ENCODE assay signal across 22 mouse cellular contexts in the genomic region with DNA sequence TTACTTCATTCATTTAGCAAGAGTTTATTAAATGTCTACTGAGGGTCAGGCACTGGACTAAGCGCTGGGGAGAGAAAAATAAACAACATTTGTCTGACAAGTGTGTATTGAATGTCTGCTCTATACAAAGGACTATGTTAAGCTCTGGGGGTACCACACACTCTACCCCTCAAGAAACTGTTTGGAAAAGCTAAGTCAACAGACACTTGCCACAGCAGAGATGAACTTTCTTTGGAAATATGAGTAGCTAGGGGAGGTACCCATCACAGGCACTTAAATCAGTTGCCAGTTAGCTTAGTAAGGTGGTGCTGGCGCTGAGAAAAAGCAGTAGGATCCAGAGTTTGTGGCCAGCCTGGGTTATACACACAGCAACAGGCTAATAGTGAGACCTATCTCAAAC.
A peak's percentile ranks its signal among the peaks of the same experiment; 100 is the strongest.
DNase-seq lines count a peak whose midpoint lies in the region; ATAC-seq and TF ChIP-seq lines count a peak whose summit lies in the region.
"Had no signal": no experiment of that assay in that cellular context is flagged by ENCODE, and none has a peak within 500 bp of the region (broad histone marks: within the 10 kb centered on the region; RNA-seq: fewer than 3 reads in every experiment).

No protein-coding gene starts in this region.

- H3K9ac ChIP-seq in embryonic facial prominence, embryonic 14.5 days (ENCODE audit: low read depth, low read length), result no peak overlapping the region
- H3K9ac ChIP-seq in intestine, embryonic 14.5 days (ENCODE audit: low read length), result no peak overlapping the region
- H3K9ac ChIP-seq in intestine, embryonic 16.5 days (ENCODE audit: low read depth, low read length), result no peak overlapping the region
- no peak overlapping the region for H3K9ac ChIP-seq in kidney, postnatal 0 days (ENCODE audit: low read depth, low read length)
- H3K9ac ChIP-seq in lung, embryonic 15.5 days, result no peak overlapping the region
- H3K9ac ChIP-seq: heart, embryonic 15.5 days; hindbrain, embryonic 13.5 days had no signal

- peak; percentile 34; the same call in 1 of the 2 replicates for ATAC-seq in embryonic facial prominence, embryonic 14.5 days (ENCODE audit: low read depth)
- no peak for ATAC-seq in intestine, embryonic 14.5 days (replicated peaks; ENCODE audit: low FRiP score, low TSS enrichment, low read depth)
- ATAC-seq in intestine, embryonic 16.5 days, result no peak
- ATAC-seq in kidney, postnatal 0 days (replicated peaks; ENCODE audit: low FRiP score, low read depth), result no peak
- 0 out of 2 replicates have a peak, but pooled peaks have one; percentile 25 for ATAC-seq in lung, embryonic 15.5 days (ENCODE audit: borderline replicate concordance, extremely low read depth, low FRiP score, low TSS enrichment)
- ATAC-seq: CD4-positive, CD25-positive, alpha-beta regulatory T cell, adult 4 months had no signal

- no peak overlapping the region for H3K4me3 ChIP-seq in embryonic facial prominence, embryonic 14.5 days (ENCODE audit: low read depth, low read length)
- H3K4me3 ChIP-seq in embryonic facial prominence, embryonic 10.5 days, result no peak overlapping the region
- H3K4me3 ChIP-seq in intestine, embryonic 14.5 days (ENCODE audit: low read depth, low read length), result no peak overlapping the region
- no peak overlapping the region for H3K4me3 ChIP-seq in intestine, embryonic 16.5 days (ENCODE audit: low read length)
- H3K4me3 ChIP-seq in kidney, postnatal 0 days (replicated peaks; ENCODE audit: low read depth, low read length), result no peak overlapping the region
- no peak overlapping the region for H3K4me3 ChIP-seq in lung, embryonic 15.5 days
- H3K4me3 ChIP-seq: forebrain, embryonic 13.5 days; heart, adult 2 months; heart, embryonic 15.5 days; hindbrain, embryonic 13.5 days had no signal

- TF ChIP-seq CTCF in kidney, postnatal 0 days (IDR thresholded peaks at IDR 0.05; ENCODE audit: low read depth), result no peak

- H3K27me3 ChIP-seq in embryonic facial prominence, embryonic 14.5 days (replicated peaks; ENCODE audit: control insufficient read depth, insufficient read depth, low read length), result no peaks in the 10 kb centered on the region
- peaks cover 7% of the 10 kb centered on the region; the same call in 1 of the 2 replicates for H3K27me3 ChIP-seq in embryonic facial prominence, embryonic 10.5 days (replicated peaks; ENCODE audit: low read depth, poor library complexity, severe bottlenecking)
- no peaks in the 10 kb centered on the region for H3K27me3 ChIP-seq in intestine, embryonic 14.5 days (replicated peaks; ENCODE audit: control insufficient read depth, insufficient read depth, low read length)
- H3K27me3 ChIP-seq in intestine, embryonic 16.5 days (replicated peaks; ENCODE audit: control insufficient read depth, insufficient read depth, low read length), result no peaks in the 10 kb centered on the region
- H3K27me3 ChIP-seq in kidney, postnatal 0 days (ENCODE audit: insufficient read depth, low read length), result no peaks in the 10 kb centered on the region
- H3K27me3 ChIP-seq in lung, embryonic 15.5 days, result no peaks in the 10 kb centered on the region
- H3K27me3 ChIP-seq: heart, embryonic 15.5 days had no signal

- H3K4me1 ChIP-seq in embryonic facial prominence, embryonic 14.5 days (ENCODE audit: control insufficient read depth, insufficient read depth, low read length), result peaks cover 9% of the 10 kb centered on the region; the same call in 1 of the 2 replicates
- H3K4me1 ChIP-seq in embryonic facial prominence, embryonic 10.5 days, result peaks cover 26% of the 10 kb centered on the region
- no peaks in the 10 kb centered on the region for H3K4me1 ChIP-seq in intestine, embryonic 14.5 days (replicated peaks; ENCODE audit: control insufficient read depth, insufficient read depth, low read length)
- H3K4me1 ChIP-seq in intestine, embryonic 16.5 days (ENCODE audit: control insufficient read depth, insufficient read depth, low read length), result peaks cover 9% of the 10 kb centered on the region; the same call in 1 of the 2 replicates
- peaks cover 9% of the 10 kb centered on the region; the same call in 1 of the 2 replicates for H3K4me1 ChIP-seq in kidney, postnatal 0 days (replicated peaks; ENCODE audit: insufficient read depth, low read length)
- H3K4me1 ChIP-seq in lung, embryonic 15.5 days, result peaks cover 11% of the 10 kb centered on the region

- WGBS in embryonic facial prominence, embryonic 14.5 days, result 66% methylated on average over 2 of the region's 2 CpGs
- 69% methylated on average over 2 of the region's 2 CpGs for WGBS in embryonic facial prominence, embryonic 10.5 days
- WGBS in intestine, embryonic 14.5 days, result 53% methylated on average over 2 of the region's 2 CpGs
- WGBS in intestine, embryonic 16.5 days, result 63% methylated on average over 2 of the region's 2 CpGs
- 41% methylated on average over 2 of the region's 2 CpGs for WGBS in kidney, postnatal 0 days
- WGBS in lung, embryonic 15.5 days, result 19% methylated on average over 2 of the region's 2 CpGs

- no peaks in the 10 kb centered on the region for H3K9me3 ChIP-seq in embryonic facial prominence, embryonic 14.5 days (ENCODE audit: control insufficient read depth, low read length)
- H3K9me3 ChIP-seq in embryonic facial prominence, embryonic 10.5 days, result no peaks in the 10 kb centered on the region
- H3K9me3 ChIP-seq in intestine, embryonic 14.5 days (ENCODE audit: control insufficient read depth, low read length), result no peaks in the 10 kb centered on the region
- no peaks in the 10 kb centered on the region for H3K9me3 ChIP-seq in intestine, embryonic 16.5 days (ENCODE audit: control insufficient read depth, low read length)
- no peaks in the 10 kb centered on the region for H3K9me3 ChIP-seq in kidney, postnatal 0 days (replicated peaks; ENCODE audit: low read length)
- H3K9me3 ChIP-seq in lung, embryonic 15.5 days, result no peaks in the 10 kb centered on the region
- H3K9me3 ChIP-seq: forebrain, embryonic 13.5 days; G1E; heart, embryonic 15.5 days; hindbrain, embryonic 13.5 days had no signal

- H3K27ac ChIP-seq in embryonic facial prominence, embryonic 14.5 days (replicated peaks; ENCODE audit: low read depth, low read length), result no peak overlapping the region
- H3K27ac ChIP-seq in embryonic facial prominence, embryonic 10.5 days (replicated peaks), result no peak overlapping the region
- H3K27ac ChIP-seq in intestine, embryonic 14.5 days (ENCODE audit: low read depth), result no peak overlapping the region
- no peak overlapping the region for H3K27ac ChIP-seq in intestine, embryonic 16.5 days (ENCODE audit: low read length)
- H3K27ac ChIP-seq in kidney, postnatal 0 days, result no peak overlapping the region
- H3K27ac ChIP-seq in lung, embryonic 15.5 days, result peak overlapping the region; percentile 21; the same call in 1 of the 2 replicates
- H3K27ac ChIP-seq: heart, adult 2 months; heart, embryonic 15.5 days had no signal

- no peak overlapping the region for H3K4me2 ChIP-seq in embryonic facial prominence, embryonic 14.5 days (ENCODE audit: low read depth, low read length)
- H3K4me2 ChIP-seq in intestine, embryonic 14.5 days (ENCODE audit: low read length), result no peak overlapping the region
- H3K4me2 ChIP-seq in intestine, embryonic 16.5 days (ENCODE audit: low read depth, low read length), result no peak overlapping the region
- no peak overlapping the region for H3K4me2 ChIP-seq in kidney, postnatal 0 days (ENCODE audit: low read length)
- no peak overlapping the region for H3K4me2 ChIP-seq in lung, embryonic 15.5 days
- H3K4me2 ChIP-seq: heart, embryonic 11.5 days; heart, embryonic 15.5 days; hindbrain, embryonic 13.5 days had no signal

- H3K36me3 ChIP-seq in embryonic facial prominence, embryonic 14.5 days (ENCODE audit: control insufficient read depth, insufficient read depth, low read length), result no peaks in the 10 kb centered on the region
- no peaks in the 10 kb centered on the region for H3K36me3 ChIP-seq in embryonic facial prominence, embryonic 10.5 days (replicated peaks)
- H3K36me3 ChIP-seq in intestine, embryonic 14.5 days (ENCODE audit: control insufficient read depth, insufficient read depth, low read length), result no peaks in the 10 kb centered on the region
- H3K36me3 ChIP-seq in intestine, embryonic 16.5 days (ENCODE audit: control insufficient read depth, insufficient read depth, low read length), result no peaks in the 10 kb centered on the region
- H3K36me3 ChIP-seq in kidney, postnatal 0 days (ENCODE audit: insufficient read depth, low read length), result no peaks in the 10 kb centered on the region
- no peaks in the 10 kb centered on the region for H3K36me3 ChIP-seq in lung, embryonic 15.5 days
- H3K36me3 ChIP-seq: G1E; heart, embryonic 15.5 days; hindbrain, embryonic 13.5 days had no signal

- DNase-seq in embryonic facial prominence, embryonic 14.5 days (ENCODE audit: low spot score), result no peak
- no peak for DNase-seq in embryonic facial prominence, embryonic 10.5 days (ENCODE audit: low spot score)
- peak; percentile 41 for DNase-seq in intestine, embryonic 14.5 days (ENCODE audit: low spot score)
- peak; percentile 66 for DNase-seq in kidney, postnatal 0 days (ENCODE audit: low spot score)
- no peak for DNase-seq in kidney, postnatal 4 days
- no peak for DNase-seq in lung, postnatal 14 days
- DNase-seq: adrenal gland, adult 8-10 months; adrenal gland, postnatal 36 days; B cell, adult 2 months; cerebellum, adult 2 months; cerebellum, postnatal 10 days; gastrocnemius, postnatal 36 days; heart, adult 2 months; heart, postnatal 14 days had no signal

Comparison
In these comparisons a context has a peak if more than half of its experiments do, and no peak if none do; other contexts are left out.
1. DNase-seq: peak in intestine, embryonic 14.5 days (single experiment) and kidney, postnatal 0 days (single experiment); none in embryonic facial prominence, embryonic 14.5 days (single experiment), embryonic facial prominence, embryonic 10.5 days (single experiment), kidney, postnatal 4 days (0 of 2) and lung, postnatal 14 days (single experiment).
2. ATAC-seq: peak in embryonic facial prominence, embryonic 14.5 days (single experiment) and lung, embryonic 15.5 days (single experiment); none in intestine, embryonic 14.5 days (single experiment), intestine, embryonic 16.5 days (single experiment) and kidney, postnatal 0 days (single experiment).